Mouse (Mus musculus) liver, embryonic 13.5 days (tissue): ENCODE measurements around the gene Lce1j. TPM values are rescaled to one million over a fixed set of nuclear protein-coding genes. Genes with fewer than 3 reads are reported as not detected.

Source experiments
- polyA plus RNA-seq: library from polyadenylated mRNA; unstranded; fragments of >200 nt; fragmentation: Nextera tagmentation; extraction: Ambion mirVana; gene quantifications from 2 replicates; pipeline ENCODE4 v1.2.1, GENCODE M21; 2015

Lce1j gene
- polyA plus RNA-seq, 1 experiment from 2014 or later = not detected

Other genes starting within 250 kb of the Lce1j start
- gene Ivl, start 216.8 kb downstream of the Lce1j start, polyA plus RNA-seq = 0.05 and 0.10 TPM in 2 replicates
- not detected in 2 replicates for gene Smcp, start 201.5 kb downstream of the Lce1j start, polyA plus RNA-seq
- gene 2210017I01Rik, start 183.0 kb downstream of the Lce1j start, polyA plus RNA-seq = not detected in 2 replicates
- gene Lce6a, start 168.9 kb downstream of the Lce1j start, polyA plus RNA-seq = not detected in 2 replicates
- not detected in 2 replicates for gene Lce1a1, start 142.2 kb downstream of the Lce1j start, polyA plus RNA-seq
- not detected in 2 replicates for gene Lce1b, start 133.6 kb downstream of the Lce1j start, polyA plus RNA-seq
- not detected in 2 replicates for gene Lce1a2, start 120.2 kb downstream of the Lce1j start, polyA plus RNA-seq
- gene Lce1c, start 111.3 kb downstream of the Lce1j start, polyA plus RNA-seq = not detected in 2 replicates
- not detected in 2 replicates for gene Lce1d, start 103.3 kb downstream of the Lce1j start, polyA plus RNA-seq
- not detected in 2 replicates for gene Lce1e, start 81.4 kb downstream of the Lce1j start, polyA plus RNA-seq
- gene Lce1f, start 70.2 kb downstream of the Lce1j start, polyA plus RNA-seq = not detected in 2 replicates
- gene Gm38119, start 51.4 kb downstream of the Lce1j start, polyA plus RNA-seq = not detected in 2 replicates
- not detected in 2 replicates for gene Lce1g, start 38.2 kb downstream of the Lce1j start, polyA plus RNA-seq
- not detected in 2 replicates for gene Lce1h, start 25.4 kb downstream of the Lce1j start, polyA plus RNA-seq
- gene Lce1i, start 11.6 kb downstream of the Lce1j start, polyA plus RNA-seq = not detected in 2 replicates
- not detected in 2 replicates for gene Lce1k, start 17.4 kb upstream of the Lce1j start, polyA plus RNA-seq
- not detected in 2 replicates for gene Kprp, start 36.7 kb upstream of the Lce1j start, polyA plus RNA-seq
- not detected in 2 replicates for gene Lce1l, start 60.8 kb upstream of the Lce1j start, polyA plus RNA-seq
- not detected in 2 replicates for gene 2310050C09Rik, start 79.7 kb upstream of the Lce1j start, polyA plus RNA-seq
- not detected in 2 replicates for gene Lce3a, start 135.7 kb upstream of the Lce1j start, polyA plus RNA-seq
- gene Lce3b, start 142.5 kb upstream of the Lce1j start, polyA plus RNA-seq = not detected in 2 replicates
- gene Lce3c, start 154.0 kb upstream of the Lce1j start, polyA plus RNA-seq = not detected in 2 replicates
- gene Lce3d, start 166.9 kb upstream of the Lce1j start, polyA plus RNA-seq = not detected in 2 replicates
- not detected in 2 replicates for gene Lce3e, start 176.5 kb upstream of the Lce1j start, polyA plus RNA-seq
- gene Lce3f, start 201.7 kb upstream of the Lce1j start, polyA plus RNA-seq = not detected in 2 replicates
- gene Crct1, start 225.2 kb upstream of the Lce1j start, polyA plus RNA-seq = not detected in 2 replicates
- gene Lce1m, start 228.5 kb upstream of the Lce1j start, polyA plus RNA-seq = not detected in 2 replicates